Mouse (Mus musculus) ES-E14 (cell line): ENCODE data around the gene Baz2b. TPM values are rescaled to one million over a fixed set of nuclear protein-coding genes. Genes with fewer than 3 reads are reported as not detected.

Experiments
- DNase-seq: peaks from one replicate; pipeline ENCODE4 v3.0.0-alpha.2; 2013; ENCODE audit warnings: low read depth, low spot score
- H3K27ac ChIP-seq: 2 replicates; pipeline ENCODE4 v1.5.1; 2012; ENCODE audit warnings: low read depth, mild to moderate bottlenecking, low read length, moderate library complexity, mixed read lengths; ENCODE audit not compliant: poor library complexity, insufficient read depth, severe bottlenecking
- H3K36me3 ChIP-seq: 2 replicates; pipeline ENCODE4 v1.6.1; 2012; ENCODE audit warnings: mild to moderate bottlenecking, low read length, moderate library complexity, mixed read lengths; ENCODE audit not compliant: control insufficient read depth, poor library complexity, insufficient read depth, severe bottlenecking
- H3K4me1 ChIP-seq, 2 experiments: fragments of 150-350 bp in 1 of 2; sonication (generic) in 1 of 2; 2 replicates each; pipeline ENCODE4 v1.6.1; 2012; ENCODE audit warnings: low read length in 2 of 2, mild to moderate bottlenecking in 1 of 2, mixed read lengths in 1 of 2; ENCODE audit not compliant: control insufficient read depth in 2 of 2, insufficient read depth in 2 of 2, poor library complexity in 1 of 2
- H3K4me3 ChIP-seq, 2 experiments: fragments of 150-350 bp in 1 of 2; sonication (generic) in 1 of 2; 2 replicates each; pipeline ENCODE4 v1.5.1; 2012; ENCODE audit warnings: low read length in 2 of 2, low read depth in 1 of 2, mild to moderate bottlenecking in 1 of 2, mixed read lengths in 1 of 2; ENCODE audit not compliant: insufficient read depth in 1 of 2, poor library complexity in 1 of 2, severe bottlenecking in 1 of 2
- H3K9ac ChIP-seq: 2 replicates; pipeline ENCODE4 v1.6.1; 2012; ENCODE audit warnings: low read depth, mild to moderate bottlenecking, low read length, mixed read lengths; ENCODE audit not compliant: poor library complexity, insufficient read depth, severe bottlenecking
- H3K9me3 ChIP-seq: fragments of 150-350 bp; sonication (generic); 2 replicates; pipeline ENCODE4 v1.6.1; 2012; ENCODE audit warnings: low read depth, mild to moderate bottlenecking, low read length; ENCODE audit not compliant: control insufficient read depth, insufficient read depth
- CHD2 ChIP-seq: IDR thresholded peaks from 2 replicates; pipeline ENCODE4 v1.6.1; 2014; ENCODE audit warnings: mild to moderate bottlenecking, low read depth, low read length, inconsistent platforms
- HCFC1 ChIP-seq: IDR thresholded peaks from 2 replicates; pipeline ENCODE4 v1.6.1; 2012; ENCODE audit warnings: low read length, inconsistent platforms, borderline replicate concordance; ENCODE audit not compliant: insufficient read depth
- MAFK ChIP-seq: IDR thresholded peaks from 2 replicates; pipeline ENCODE4 v1.6.1; 2014; ENCODE audit warnings: mild to moderate bottlenecking, low read depth, low read length, inconsistent platforms; ENCODE audit not compliant: insufficient read depth
- ZC3H11A ChIP-seq: IDR thresholded peaks from 2 replicates; pipeline ENCODE4 v1.6.1; 2012; ENCODE audit warnings: low read depth, mild to moderate bottlenecking, inconsistent platforms, low read length, borderline replicate concordance
- ZNF384 ChIP-seq: IDR thresholded peaks from 2 replicates; pipeline ENCODE4 v1.6.1; 2012; ENCODE audit warnings: low read depth, low read length, inconsistent platforms
- in situ Hi-C, 2 experiments: fragments of 600-800 bp; cut with MboI; formaldehyde crosslinking; loops; one replicate each; pipeline ENCODE4 v1.15.1; 2025; ENCODE audit warnings: low sequenced_read_pairs in 2 of 2, inconsistent platforms in 1 of 2; ENCODE audit not compliant: unreplicated experiment in 2 of 2
- total RNA-seq: library from RNA; depleted of rRNA; stranded (reverse); fragments of 300-350 nt; gene quantifications from 2 replicates; pipeline ENCODE4 v1.2.3, GENCODE M21; 2012

Baz2b gene
- total RNA-seq, 1 experiment = 22.0 TPM

DNA sequence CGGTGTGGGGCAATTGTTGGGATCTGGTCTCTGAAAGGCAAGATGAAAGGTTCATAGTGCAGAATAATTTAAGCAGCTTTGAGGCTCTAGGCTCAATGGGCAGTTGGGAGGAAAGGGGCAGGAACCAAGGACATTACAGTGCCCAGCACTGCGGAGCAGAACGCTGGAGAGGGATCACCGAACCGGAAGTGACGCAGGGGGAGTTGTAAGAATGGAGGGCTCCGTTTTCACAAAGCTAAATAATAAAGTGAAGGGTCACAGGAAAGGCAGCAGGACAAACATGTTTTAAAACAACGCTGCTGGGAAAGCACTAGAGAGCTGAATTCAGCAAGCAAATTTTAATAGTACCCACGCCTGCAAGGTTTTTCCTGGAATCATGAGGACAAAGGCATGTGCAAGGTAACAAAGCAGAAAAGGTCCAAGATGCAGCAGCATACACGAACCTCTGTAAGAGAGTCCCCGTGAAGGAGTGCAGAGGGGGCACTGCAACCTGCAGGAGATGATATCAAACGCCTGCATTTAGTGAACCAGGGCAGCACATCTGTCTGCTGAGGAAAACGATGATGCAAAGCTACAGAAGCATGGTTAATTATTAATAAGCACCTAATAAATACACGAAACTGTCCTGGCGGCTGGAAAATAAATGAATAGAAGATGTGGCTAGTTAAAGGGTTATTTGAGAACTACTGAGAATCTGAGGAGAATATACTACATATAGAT is 120.0 kb downstream of the Baz2b start:
- no peak for DNase-seq
- in situ Hi-C loops = no loop called here
- Histone ChIP-seq H3K9me3 (no peaks in the 10 kb centered on the region), H3K27ac (no peak overlapping the region), H3K4me1 (peaks cover 4 to 8% of the 10 kb centered on the region in 2 experiments; a peak in 3 of 4 replicates), H3K4me3 (peak overlapping the region in 1 of 2 experiments; percentile 49; a peak in 2 of 4 replicates), H3K36me3 (no peaks in the 10 kb centered on the region), H3K9ac (no peak overlapping the region)
- TF ChIP-seq CHD2 = no peak
- TF ChIP-seq MAFK = no peak
- TF ChIP-seq HCFC1 = no peak
- TF ChIP-seq ZC3H11A = no peak
- no peak for TF ChIP-seq ZNF384

DNA sequence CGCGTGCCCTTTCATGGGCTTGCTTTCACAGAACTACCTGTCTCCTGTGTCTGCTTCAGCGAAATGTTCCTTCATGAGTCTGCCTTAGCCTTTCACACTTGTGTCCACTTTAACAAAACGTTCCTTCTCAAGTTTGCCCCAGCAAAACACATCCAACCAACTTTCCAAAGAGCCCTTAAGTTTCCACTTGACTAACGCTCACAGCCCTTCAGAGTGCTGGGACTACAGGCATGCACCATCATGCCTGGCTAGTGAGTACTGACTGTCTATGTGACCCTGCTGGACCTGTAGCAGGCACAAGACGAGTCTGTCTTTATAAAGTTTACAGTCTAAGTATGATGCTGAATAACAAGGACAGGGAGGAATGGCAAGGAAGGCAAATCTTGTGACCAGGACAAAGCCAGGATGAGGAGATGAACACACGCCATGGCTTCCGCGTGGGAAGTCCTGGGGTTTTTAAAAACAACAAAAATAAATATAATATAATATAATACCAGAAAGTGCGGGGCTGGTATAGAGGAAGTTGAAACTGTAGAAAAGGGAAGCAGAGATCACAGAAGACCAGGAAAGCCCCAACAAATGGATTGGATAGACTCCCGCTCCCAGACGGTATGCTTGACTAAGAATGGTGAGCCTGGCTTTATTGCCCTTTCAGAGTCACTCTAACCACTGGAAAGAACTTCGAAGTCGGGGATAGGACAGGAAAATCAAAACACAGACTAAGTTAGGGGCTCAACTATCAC is 120.7 kb downstream of the Baz2b start:
- in situ Hi-C loops = no loop called here
- Histone ChIP-seq H3K9ac (0 out of 2 replicates have a peak overlapping the region, but pooled peaks have one; percentile 22), H3K4me3 (peak overlapping the region in 1 of 2 experiments; percentile 49; a peak in 2 of 4 replicates), H3K27ac (no peak overlapping the region), H3K4me1 (peaks cover 4 to 15% of the 10 kb centered on the region in 2 experiments; a peak in 3 of 4 replicates), H3K9me3 (no peaks in the 10 kb centered on the region), H3K36me3 (no peaks in the 10 kb centered on the region)
- DNase-seq = no peak
- TF ChIP-seq ZC3H11A (no peak), HCFC1 (no peak), MAFK (no peak), CHD2 (no peak), ZNF384 (no peak)

DNA sequence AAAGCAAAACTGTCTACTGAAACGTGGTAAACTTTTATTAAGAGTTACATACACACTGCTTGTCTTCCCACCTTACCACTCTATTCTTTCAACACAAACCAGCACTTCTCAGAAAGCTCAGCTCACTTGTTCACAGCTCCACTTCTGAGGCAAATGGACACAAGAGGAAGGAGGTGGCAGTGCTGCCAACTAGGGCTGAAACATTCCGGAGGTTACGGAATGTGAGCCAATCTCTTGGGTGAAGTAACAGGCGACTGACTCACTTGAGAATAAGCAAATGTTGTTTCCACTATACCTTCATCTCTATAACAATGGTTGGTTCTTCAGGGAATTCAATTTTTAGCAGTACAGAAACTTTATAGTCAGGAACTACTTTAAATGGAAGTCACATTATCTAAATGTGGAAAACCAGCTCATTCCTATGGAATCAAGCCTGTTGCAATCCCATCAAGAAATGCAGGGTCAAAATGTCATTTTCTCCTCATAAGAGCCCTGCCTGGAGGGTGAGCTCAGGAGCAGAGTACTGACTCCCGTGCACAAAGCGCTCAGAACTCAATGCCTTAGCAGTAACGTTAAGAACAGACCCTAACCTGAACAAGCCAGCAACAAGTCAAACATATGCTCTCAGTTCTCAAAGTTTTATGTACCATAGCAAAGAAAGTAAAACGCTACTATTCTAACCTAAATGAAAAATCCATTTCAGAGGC is 123.3 kb downstream of the Baz2b start:
- Histone ChIP-seq H3K9ac (no peak overlapping the region), H3K36me3 (no peaks in the 10 kb centered on the region), H3K4me3 (no peak overlapping the region), H3K9me3 (no peaks in the 10 kb centered on the region), H3K27ac (no peak overlapping the region), H3K4me1 (peaks cover 8 to 25% of the 10 kb centered on the region in 2 experiments)
- TF ChIP-seq ZNF384 = no peak
- no peak for TF ChIP-seq CHD2
- no peak for TF ChIP-seq ZC3H11A
- no peak for TF ChIP-seq MAFK
- TF ChIP-seq HCFC1 = no peak
- in situ Hi-C loops = no loop called here
- no peak for DNase-seq

DNA sequence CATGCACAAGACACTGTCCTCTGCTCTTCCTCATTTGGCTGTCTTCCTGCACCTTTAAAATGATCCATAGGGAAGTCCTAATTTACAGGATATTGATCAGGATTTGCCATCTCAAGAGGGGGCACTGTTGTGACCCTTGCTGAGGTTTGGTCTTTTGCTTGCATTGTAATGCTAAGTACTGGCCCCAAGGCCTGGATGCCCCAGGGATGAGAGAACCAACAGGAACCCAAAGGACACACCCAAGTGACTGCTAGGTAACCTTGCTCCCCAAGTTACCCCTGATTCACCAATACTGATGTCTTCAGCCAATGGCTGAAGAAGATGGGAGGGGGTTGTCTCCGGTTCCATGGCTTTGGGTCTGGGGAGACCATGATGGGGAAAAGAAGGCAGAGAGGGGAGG is 124.8 kb downstream of the Baz2b start:
- Histone ChIP-seq H3K36me3 (no peaks in the 10 kb centered on the region), H3K9me3 (no peaks in the 10 kb centered on the region), H3K27ac (no peak overlapping the region), H3K9ac (no peak overlapping the region), H3K4me1 (peaks cover 11 to 31% of the 10 kb centered on the region in 2 experiments), H3K4me3 (no peak overlapping the region)
- in situ Hi-C loops = no loop called here
- no peak for DNase-seq
- TF ChIP-seq CHD2 (no peak), ZNF384 (no peak), ZC3H11A (no peak), MAFK (no peak), HCFC1 (no peak)
